Mouse (Mus musculus) intestine, postnatal 0 days (tissue): ENCODE results near the gene Kif13a. TPM values are rescaled to one million over a fixed set of nuclear protein-coding genes. Genes with fewer than 3 reads are reported as not detected.

ENCODE experiments used
- ATAC-seq: fragments of 200-750 bp; cut with Nextera tagmentation; 2 replicates; pipeline ENCODE4 v1.8.0; 2017; ENCODE audit warnings: mild to moderate bottlenecking, moderate TSS enrichment, moderate library complexity
- H3K27ac ChIP-seq: fragments of 300-500 bp; sonication (generic); 2 replicates; pipeline ENCODE4 v1.5.1; 2014; ENCODE audit warnings: mild to moderate bottlenecking, low read depth, low read length, moderate library complexity
- H3K27me3 ChIP-seq: fragments of 300-500 bp; sonication (generic); replicated peaks from 2 replicates; pipeline ENCODE4 v1.6.1; 2014; ENCODE audit warnings: low read length, mixed read lengths; ENCODE audit not compliant: control insufficient read depth, insufficient read depth
- H3K36me3 ChIP-seq: fragments of 300-500 bp; sonication (generic); 2 replicates; pipeline ENCODE4 v1.6.1; 2014; ENCODE audit warnings: mild to moderate bottlenecking, moderate library complexity; ENCODE audit not compliant: control insufficient read depth, insufficient read depth
- H3K4me1 ChIP-seq: fragments of 300-500 bp; sonication (generic); replicated peaks from 2 replicates; pipeline ENCODE4 v1.6.1; 2014; ENCODE audit warnings: antibody characterized with exemption, low read length, mixed read lengths; ENCODE audit not compliant: control insufficient read depth, insufficient read depth
- H3K4me2 ChIP-seq: fragments of 300-500 bp; sonication (generic); replicated peaks from 2 replicates; pipeline ENCODE4 v1.6.1; 2014; ENCODE audit warnings: low read depth, mild to moderate bottlenecking, moderate library complexity
- H3K4me3 ChIP-seq: fragments of 300-500 bp; sonication (generic); 2 replicates; pipeline ENCODE4 v1.5.1; 2014; ENCODE audit warnings: low read depth, low read length
- H3K9ac ChIP-seq: fragments of 300-500 bp; sonication (generic); 2 replicates; pipeline ENCODE4 v1.6.1; 2014; ENCODE audit warnings: mild to moderate bottlenecking, low read depth, low read length
- H3K9me3 ChIP-seq: fragments of 300-500 bp; sonication (generic); 2 replicates; pipeline ENCODE4 v1.6.1; 2016; ENCODE audit warnings: mixed run types; ENCODE audit not compliant: control insufficient read depth
- CTCF ChIP-seq: sonication (generic); IDR thresholded peaks from 2 replicates; pipeline ENCODE4 v1.5.1; 2016; ENCODE audit warnings: low read depth, mild to moderate bottlenecking, control low read depth, antibody characterized with exemption, moderate library complexity
- WGBS: fragments of 180-500 bp; shearing (Covaris S2); extraction: QIAGEN DNeasy Blood & Tissue Kit; methylation state at CpG from one replicate; pipeline ENCODE4 v1.1.7; 2014; 5-methylcytosine and 5-hydroxymethylcytosine counted together
- polyA plus RNA-seq: library from polyadenylated mRNA; unstranded; fragments of >200 nt; fragmentation: Nextera tagmentation; extraction: Ambion mirVana; gene quantifications from 2 replicates; pipeline ENCODE4 v1.2.1, GENCODE M21; 2015

The Kif13a gene
- polyA plus RNA-seq, 1 experiment from 2014 or later, result 11.3 TPM

DNA sequence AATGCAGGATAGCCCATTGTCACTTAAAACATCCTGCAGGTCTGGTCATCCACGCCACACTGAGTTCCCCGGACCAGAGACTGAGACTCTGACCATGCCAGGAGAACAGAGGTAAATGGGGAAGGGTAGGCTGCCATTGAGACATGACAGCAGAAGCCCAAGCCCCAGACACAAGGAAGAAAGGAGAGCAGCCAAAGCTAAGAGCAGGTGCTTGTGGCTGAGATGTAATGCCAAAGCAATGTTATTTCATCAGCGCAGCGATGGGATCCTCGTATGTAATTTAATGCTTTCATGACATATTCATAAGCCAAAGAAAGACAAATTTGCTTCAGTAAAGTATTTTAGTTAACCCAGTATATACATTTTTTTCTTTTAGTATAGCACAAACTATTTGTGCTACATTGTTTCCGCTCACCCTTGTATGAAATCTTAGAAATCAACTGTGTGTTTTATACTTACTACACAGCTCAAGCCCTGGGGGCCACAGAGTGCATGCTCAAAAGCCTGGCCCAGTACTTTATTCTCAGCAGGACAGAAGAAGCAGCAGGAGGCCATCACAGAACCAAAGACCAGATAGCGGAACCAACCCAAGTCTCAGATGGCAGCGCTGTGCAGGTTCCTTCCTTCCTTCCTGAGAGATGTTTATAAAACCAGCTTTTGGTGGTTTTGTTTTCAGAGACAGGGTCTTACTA lies 71.4 kb downstream of the Kif13a start:
- Histone ChIP-seq H3K4me2 (no peak overlapping the region), H3K27me3 (no peaks in the 10 kb centered on the region), H3K27ac (peak overlapping the region; percentile 35; the same call in 1 of the 2 replicates), H3K4me1 (peaks cover 4% of the 10 kb centered on the region; the same call in 1 of the 2 replicates), H3K9me3 (no peaks in the 10 kb centered on the region), H3K9ac (no peak overlapping the region), H3K4me3 (no peak overlapping the region), H3K36me3 (no peaks in the 10 kb centered on the region)
- 94% methylated on average over 8 of the region's 8 CpGs for WGBS
- no peak for TF ChIP-seq CTCF
- ATAC-seq, result no peak

DNA sequence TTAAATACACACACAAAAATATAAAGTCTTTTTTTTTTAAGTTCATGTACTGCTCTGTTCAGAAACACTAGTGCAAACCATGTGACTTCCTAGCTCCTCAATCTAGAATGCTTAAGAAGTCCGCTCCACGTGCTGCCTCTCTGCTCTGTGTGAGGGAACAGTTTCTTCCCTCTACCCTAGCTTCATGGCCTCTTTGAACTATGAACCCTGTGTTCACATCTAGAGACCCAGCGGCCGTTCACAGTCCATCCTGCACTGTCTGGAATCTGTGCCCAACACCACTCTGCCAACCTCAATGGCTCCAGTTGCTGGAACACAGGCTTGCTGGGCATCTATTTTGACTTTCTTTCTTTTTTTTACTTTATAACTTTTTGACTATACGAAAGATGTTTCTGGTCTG lies 75.2 kb downstream of the Kif13a start:
- Histone ChIP-seq H3K4me2 (no peak overlapping the region), H3K4me1 (no peaks in the 10 kb centered on the region; the same call in 1 of the 2 replicates), H3K36me3 (no peaks in the 10 kb centered on the region), H3K9me3 (no peaks in the 10 kb centered on the region), H3K4me3 (no peak overlapping the region), H3K27me3 (no peaks in the 10 kb centered on the region), H3K27ac (no peak overlapping the region), H3K9ac (no peak overlapping the region)
- TF ChIP-seq CTCF, result no peak
- peak; percentile 44; the same call in 1 of the 2 replicates for ATAC-seq
- WGBS, result 62% methylated on average over 5 of the region's 5 CpGs

DNA sequence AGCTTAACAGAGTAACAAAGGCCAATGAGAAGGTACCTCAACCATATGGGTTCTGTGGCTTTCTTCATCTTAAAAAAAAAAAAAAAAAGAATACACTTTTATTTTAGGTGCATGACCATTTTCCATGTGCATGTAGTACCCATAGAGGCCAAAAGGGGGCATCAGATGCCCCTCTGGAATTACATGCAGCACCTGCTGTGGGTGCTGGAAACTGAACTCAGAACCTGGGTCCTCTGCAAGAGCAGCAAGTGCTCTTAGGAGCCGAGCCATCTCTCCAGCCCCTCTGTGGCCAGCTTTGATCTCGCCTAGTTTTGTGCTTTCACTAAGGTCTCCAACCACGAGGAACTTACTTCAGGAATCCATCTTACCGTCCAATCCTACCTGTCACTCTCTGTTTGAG lies 77.2 kb downstream of the Kif13a start:
- Histone ChIP-seq H3K9me3 (no peaks in the 10 kb centered on the region), H3K4me1 (no peaks in the 10 kb centered on the region; the same call in 1 of the 2 replicates), H3K4me2 (no peak overlapping the region), H3K27ac (no peak overlapping the region), H3K27me3 (no peaks in the 10 kb centered on the region), H3K36me3 (no peaks in the 10 kb centered on the region), H3K4me3 (no peak overlapping the region), H3K9ac (no peak overlapping the region)
- WGBS, result 97% methylated on average over 4 of the region's 4 CpGs
- ATAC-seq, result no peak
- TF ChIP-seq CTCF, result peak; percentile 38

DNA sequence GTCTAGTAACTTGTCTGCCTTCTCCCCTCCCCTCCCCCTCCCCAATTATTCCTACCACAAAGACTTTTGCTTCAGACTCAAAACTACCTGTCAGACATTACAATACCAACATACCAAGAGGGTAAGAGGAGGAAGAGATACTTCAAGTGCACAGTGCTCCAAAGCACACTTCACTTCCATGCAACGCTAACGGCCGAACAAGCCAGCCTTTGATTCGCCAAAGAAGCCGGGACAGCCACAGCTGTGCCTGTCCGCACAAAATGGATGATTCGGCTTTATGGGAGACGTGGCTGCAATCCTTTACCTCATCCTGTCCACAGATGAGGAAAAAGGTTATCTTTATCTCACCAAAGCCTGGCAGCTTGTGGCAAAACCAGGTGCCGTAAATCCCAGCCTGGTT lies 84.2 kb downstream of the Kif13a start:
- ATAC-seq, result no peak
- no peak overlapping the region for H3K9ac ChIP-seq
- no peaks in the 10 kb centered on the region for H3K27me3 ChIP-seq
- H3K4me2 ChIP-seq, result no peak overlapping the region
- no peaks in the 10 kb centered on the region for H3K9me3 ChIP-seq
- no peak overlapping the region for H3K4me3 ChIP-seq
- H3K4me1 ChIP-seq, result no peaks in the 10 kb centered on the region
- 79% methylated on average over 9 of the region's 9 CpGs for WGBS
- no peak overlapping the region for H3K27ac ChIP-seq
- TF ChIP-seq CTCF, result no peak
- H3K36me3 ChIP-seq, result 0 out of 2 replicates have a peak, but pooled peaks cover 5% of the 10 kb centered on the region

- Histone ChIP-seq H3K4me2 (no peak overlapping the region), H3K4me1 (no peaks in the 10 kb centered on the region), H3K36me3 (0 out of 2 replicates have a peak, but pooled peaks cover 5% of the 10 kb centered on the region), H3K4me3 (no peak overlapping the region), H3K27ac (no peak overlapping the region), H3K9me3 (no peaks in the 10 kb centered on the region), H3K27me3 (no peaks in the 10 kb centered on the region), H3K9ac (no peak overlapping the region)
- no peak for TF ChIP-seq CTCF
- no peak for ATAC-seq
- WGBS, result 75% methylated on average over 12 of the region's 12 CpGs
Measured at GRCm38 (mm10) chr13:46844561-46845235, 85.0 kb downstream of the Kif13a start.

GRCm38 (mm10) chr13:46843646-46844045 lies 86.0 kb downstream of the Kif13a start:
- TF ChIP-seq CTCF, result no peak

More at GRCm38 (mm10) chr13:46843646-46844045, 86.0 kb downstream of the Kif13a start:
- H3K9me3 ChIP-seq, result no peaks in the 10 kb centered on the region
- H3K27me3 ChIP-seq, result no peaks in the 10 kb centered on the region
- H3K27ac ChIP-seq, result no peak overlapping the region
- no peak overlapping the region for H3K4me2 ChIP-seq
- ATAC-seq, result no peak
- 83% methylated on average over 3 of the region's 3 CpGs for WGBS
- H3K4me1 ChIP-seq, result no peaks in the 10 kb centered on the region
- H3K36me3 ChIP-seq, result 0 out of 2 replicates have a peak, but pooled peaks cover 5% of the 10 kb centered on the region
- no peak overlapping the region for H3K9ac ChIP-seq
- no peak overlapping the region for H3K4me3 ChIP-seq
